Mouse (Mus musculus) midbrain, embryonic 11.5 days (tissue): Measurements from ENCODE around the gene Ccdc151. TPM values are rescaled to one million over a fixed set of nuclear protein-coding genes. Genes with fewer than 3 reads are reported as not detected.
A peak's percentile ranks its signal among the peaks of the same experiment; 100 is the strongest.

Experiments used
- ATAC-seq: fragments of 200-750 bp; cut with Nextera tagmentation; 2 replicates; pipeline ENCODE4 v1.8.0; 2017; ENCODE audit warnings: moderate TSS enrichment, moderate library complexity; ENCODE audit not compliant: low FRiP score
- DNase-seq: peaks from one replicate; pipeline ENCODE4 v3.0.0; 2015; ENCODE audit warnings: low spot score; ENCODE audit errors: missing footprints
- H3K27ac ChIP-seq: fragments of 300-500 bp; sonication (generic); 2 replicates; pipeline ENCODE4 v1.5.1; 2014; ENCODE audit warnings: low read depth, low read length
- H3K27me3 ChIP-seq: fragments of 300-500 bp; sonication (generic); 2 replicates; pipeline ENCODE4 v1.6.1; 2014; ENCODE audit warnings: mild to moderate bottlenecking, low read length, moderate library complexity, mixed read lengths; ENCODE audit not compliant: control insufficient read depth, insufficient read depth
- H3K36me3 ChIP-seq: fragments of 300-500 bp; sonication (generic); 2 replicates; pipeline ENCODE4 v1.6.1; 2014; ENCODE audit warnings: mild to moderate bottlenecking, low read length, moderate library complexity, mixed read lengths; ENCODE audit not compliant: control insufficient read depth, insufficient read depth
- H3K4me1 ChIP-seq: fragments of 300-500 bp; sonication (generic); 2 replicates; pipeline ENCODE4 v1.6.1; 2014; ENCODE audit warnings: low read length; ENCODE audit not compliant: control insufficient read depth, insufficient read depth
- H3K4me2 ChIP-seq: fragments of 300-500 bp; sonication (generic); 2 replicates; pipeline ENCODE4 v1.6.1; 2014; ENCODE audit warnings: mild to moderate bottlenecking, moderate library complexity
- H3K4me3 ChIP-seq: fragments of 300-500 bp; sonication (generic); 2 replicates; pipeline ENCODE4 v1.5.1; 2014; ENCODE audit warnings: low read depth, low read length
- H3K9ac ChIP-seq: fragments of 300-500 bp; sonication (generic); 2 replicates; pipeline ENCODE4 v1.6.1; 2014; ENCODE audit warnings: low read length
- H3K9me3 ChIP-seq: fragments of 300-500 bp; sonication (generic); 2 replicates; pipeline ENCODE4 v1.6.1; 2016; ENCODE audit warnings: low read length; ENCODE audit not compliant: control insufficient read depth
- WGBS: fragments of 180-500 bp; shearing (Covaris S2); extraction: QIAGEN DNeasy Blood & Tissue Kit; methylation state at CpG from one replicate; pipeline ENCODE4 v1.1.7; 2014; 5-methylcytosine and 5-hydroxymethylcytosine counted together
- polyA plus RNA-seq: library from polyadenylated mRNA; unstranded; fragments of >200 nt; fragmentation: Nextera tagmentation; extraction: Ambion mirVana; gene quantifications from 2 replicates; pipeline ENCODE4 v1.2.1, GENCODE M21; 2014

Gene Ccdc151
- polyA plus RNA-seq, 1 experiment from 2014 or later: 6.3 TPM

DNA sequence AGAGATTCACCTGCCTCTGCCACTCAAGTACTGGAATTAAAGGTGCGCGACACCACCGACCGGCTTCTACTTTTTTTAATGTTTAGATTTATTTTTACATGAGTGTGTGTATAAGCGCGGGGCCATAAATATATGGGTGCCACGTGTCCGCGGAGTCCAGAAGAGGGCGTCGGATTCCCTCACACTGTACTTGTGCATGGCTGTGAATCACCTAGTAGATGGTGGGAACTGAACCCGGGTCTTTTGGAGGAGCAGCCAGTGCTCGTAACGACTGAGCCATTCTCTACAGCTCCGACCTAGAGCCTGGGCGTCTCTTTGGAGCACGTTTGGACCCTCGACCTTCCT is 47.2 kb downstream of the Ccdc151 start:
- 2% methylated on average over 18 of the region's 18 CpGs for WGBS

DNA sequence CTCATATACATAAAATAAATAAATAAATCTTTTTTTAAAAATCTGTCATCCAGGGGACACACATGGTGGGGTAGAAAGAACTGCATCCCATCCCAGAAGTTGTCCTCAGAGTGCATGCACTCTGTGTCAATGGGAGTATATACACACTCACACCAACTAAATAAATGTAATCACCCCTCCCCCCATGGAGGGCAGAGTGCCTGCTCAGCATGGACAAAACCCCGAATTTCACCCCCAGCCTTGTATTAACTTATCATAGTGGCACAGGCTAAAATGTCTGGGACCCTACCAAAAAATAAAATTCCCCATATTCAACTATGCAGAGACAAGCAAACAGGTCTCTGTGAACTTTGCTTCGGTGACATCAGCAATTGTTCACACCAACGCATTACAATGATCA is 47.8 kb downstream of the Ccdc151 start:
- no peak overlapping the region for H3K4me2 ChIP-seq
- ATAC-seq (no peak), DNase-seq (no peak)
- H3K27ac ChIP-seq: no peak overlapping the region
- H3K36me3 ChIP-seq: no peaks in the 10 kb centered on the region
- peaks cover 10% of the 10 kb centered on the region for H3K4me1 ChIP-seq
- H3K9me3 ChIP-seq: no peaks in the 10 kb centered on the region
- H3K27me3 ChIP-seq: peaks cover 2% of the 10 kb centered on the region; the same call in 1 of the 2 replicates
- no peak overlapping the region for H3K4me3 ChIP-seq
- no peak overlapping the region for H3K9ac ChIP-seq
- WGBS: 79% methylated on average over 3 of the region's 3 CpGs

More for the DNA sequence above, 47.2 kb downstream of the Ccdc151 start:
- no peaks in the 10 kb centered on the region for H3K9me3 ChIP-seq
- H3K27ac ChIP-seq: peak overlapping the region; percentile 77; the same call in 1 of the 2 replicates
- peak overlapping the region; percentile 85 for H3K9ac ChIP-seq
- H3K4me1 ChIP-seq: peaks cover 10% of the 10 kb centered on the region
- H3K27me3 ChIP-seq: peaks cover 7% of the 10 kb centered on the region
- no peaks in the 10 kb centered on the region for H3K36me3 ChIP-seq
- ATAC-seq: peak; percentile 60
- H3K4me2 ChIP-seq: peak overlapping the region; percentile 65
- H3K4me3 ChIP-seq: peak overlapping the region; percentile 73
- DNase-seq: no peak

DNA sequence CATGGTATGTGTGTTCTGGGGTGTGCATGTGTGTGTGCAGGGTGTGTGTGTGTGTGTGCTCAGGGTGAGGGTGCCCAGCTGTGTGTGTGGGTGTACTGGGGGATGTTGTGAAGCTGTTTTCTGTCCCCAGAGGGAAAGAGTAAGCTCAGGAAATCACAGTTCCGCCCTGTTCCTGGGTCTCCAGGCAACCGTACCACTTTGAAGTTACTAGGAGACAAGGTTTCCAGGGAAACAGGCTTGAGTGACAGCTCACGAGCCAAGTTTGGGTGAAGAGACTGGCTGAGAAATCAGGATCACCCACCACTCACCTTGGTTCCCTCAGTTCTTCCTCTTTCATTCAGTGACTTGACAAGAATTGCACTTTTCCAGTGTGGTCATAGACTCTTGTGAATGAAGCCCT is 48.8 kb downstream of the Ccdc151 start:
- H3K27ac ChIP-seq: no peak overlapping the region
- H3K4me3 ChIP-seq: no peak overlapping the region
- no peak for ATAC-seq
- WGBS: 3% methylated on average over 3 of the region's 3 CpGs
- H3K36me3 ChIP-seq: no peaks in the 10 kb centered on the region
- no peaks in the 10 kb centered on the region for H3K9me3 ChIP-seq
- H3K4me2 ChIP-seq: no peak overlapping the region
- no peak overlapping the region for H3K9ac ChIP-seq
- no peaks in the 10 kb centered on the region for H3K27me3 ChIP-seq
- peaks cover 10% of the 10 kb centered on the region for H3K4me1 ChIP-seq
- DNase-seq: peak; percentile 89

- DNase-seq: peak; percentile 79
- 79% methylated on average over 3 of the region's 3 CpGs for WGBS
- H3K27ac ChIP-seq: no peak overlapping the region
- H3K36me3 ChIP-seq: no peaks in the 10 kb centered on the region
- H3K27me3 ChIP-seq: no peaks in the 10 kb centered on the region
- H3K9ac ChIP-seq: no peak overlapping the region
- H3K9me3 ChIP-seq: no peaks in the 10 kb centered on the region
- peaks cover 15% of the 10 kb centered on the region for H3K4me1 ChIP-seq
- ATAC-seq: no peak
- H3K4me2 ChIP-seq: no peak overlapping the region
- no peak overlapping the region for H3K4me3 ChIP-seq
Measured at GRCm38 (mm10) chr9:21951977-21952376, 50.5 kb downstream of the Ccdc151 start.

- ATAC-seq (no peak), DNase-seq (peak; percentile 99)
- Histone ChIP-seq H3K9ac (no peak overlapping the region), H3K4me3 (no peak overlapping the region), H3K4me1 (peaks cover 14% of the 10 kb centered on the region), H3K36me3 (no peaks in the 10 kb centered on the region), H3K27ac (no peak overlapping the region), H3K9me3 (no peaks in the 10 kb centered on the region), H3K4me2 (no peak overlapping the region), H3K27me3 (no peaks in the 10 kb centered on the region)
- WGBS: 21% methylated on average over 11 of the region's 11 CpGs
Measured at GRCm38 (mm10) chr9:21950322-21950721, 52.1 kb downstream of the Ccdc151 start.

- 59% methylated on average over 6 of the region's 6 CpGs for WGBS
- Histone ChIP-seq H3K4me2 (no peak overlapping the region), H3K4me3 (no peak overlapping the region), H3K4me1 (peaks cover 12% of the 10 kb centered on the region), H3K36me3 (no peaks in the 10 kb centered on the region), H3K9me3 (no peaks in the 10 kb centered on the region), H3K27me3 (no peaks in the 10 kb centered on the region), H3K9ac (no peak overlapping the region), H3K27ac (no peak overlapping the region)
- DNase-seq (peak; percentile 45), ATAC-seq (no peak)
Measured at GRCm38 (mm10) chr9:21948790-21949189, 53.6 kb downstream of the Ccdc151 start.

- no peak overlapping the region for H3K27ac ChIP-seq
- no peak overlapping the region for H3K9ac ChIP-seq
- WGBS: 61% methylated on average over 8 of the region's 8 CpGs
- H3K4me2 ChIP-seq: no peak overlapping the region
- H3K36me3 ChIP-seq: no peaks in the 10 kb centered on the region
- no peaks in the 10 kb centered on the region for H3K27me3 ChIP-seq
- H3K9me3 ChIP-seq: no peaks in the 10 kb centered on the region
- ATAC-seq (no peak), DNase-seq (peak; percentile 56)
- no peak overlapping the region for H3K4me3 ChIP-seq
- H3K4me1 ChIP-seq: peaks cover 8% of the 10 kb centered on the region; the same call in 1 of the 2 replicates
Measured at GRCm38 (mm10) chr9:21948146-21948545, 54.3 kb downstream of the Ccdc151 start.

DNA sequence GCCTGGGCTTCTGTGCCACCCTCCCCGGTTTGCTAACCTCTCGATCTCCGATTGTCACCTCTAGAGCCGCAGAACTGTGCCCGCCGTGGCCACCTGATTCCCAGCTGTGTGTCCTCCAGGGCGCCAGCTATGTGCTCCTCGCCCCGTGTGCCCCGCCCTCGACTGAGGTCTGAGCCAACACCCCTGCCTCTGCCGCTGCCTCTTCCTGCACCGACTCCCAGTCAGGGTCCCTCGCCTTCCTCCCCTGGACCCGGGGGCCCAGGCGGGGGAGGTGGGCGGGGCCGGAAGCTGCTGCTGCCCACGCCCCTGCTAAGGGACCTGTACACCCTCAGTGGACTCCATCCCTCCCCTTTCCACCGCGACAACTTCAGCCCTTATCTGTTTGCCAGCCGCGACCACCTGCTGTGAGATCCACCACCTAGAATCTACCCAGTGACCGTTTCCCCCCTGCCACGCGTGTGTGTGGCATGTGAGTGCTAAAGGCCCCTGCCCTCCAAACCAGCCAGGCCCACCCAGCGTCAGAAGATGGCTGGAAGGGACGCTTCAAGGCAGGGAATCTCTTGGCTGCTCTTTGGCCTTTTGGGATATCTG is 54.8 kb downstream of the Ccdc151 start:
- peaks cover 8% of the 10 kb centered on the region; the same call in 1 of the 2 replicates for H3K4me1 ChIP-seq
- no peaks in the 10 kb centered on the region for H3K27me3 ChIP-seq
- no peaks in the 10 kb centered on the region for H3K36me3 ChIP-seq
- no peaks in the 10 kb centered on the region for H3K9me3 ChIP-seq
- H3K9ac ChIP-seq: no peak overlapping the region
- H3K4me3 ChIP-seq: peak overlapping the region; percentile 14; the same call in 1 of the 2 replicates
- WGBS: 5% methylated on average over 27 of the region's 28 CpGs
- H3K4me2 ChIP-seq: peak overlapping the region; percentile 11; the same call in 1 of the 2 replicates
- ATAC-seq: peak; percentile 17; the same call in 1 of the 2 replicates
- no peak overlapping the region for H3K27ac ChIP-seq
- DNase-seq: peak; percentile 61

DNA sequence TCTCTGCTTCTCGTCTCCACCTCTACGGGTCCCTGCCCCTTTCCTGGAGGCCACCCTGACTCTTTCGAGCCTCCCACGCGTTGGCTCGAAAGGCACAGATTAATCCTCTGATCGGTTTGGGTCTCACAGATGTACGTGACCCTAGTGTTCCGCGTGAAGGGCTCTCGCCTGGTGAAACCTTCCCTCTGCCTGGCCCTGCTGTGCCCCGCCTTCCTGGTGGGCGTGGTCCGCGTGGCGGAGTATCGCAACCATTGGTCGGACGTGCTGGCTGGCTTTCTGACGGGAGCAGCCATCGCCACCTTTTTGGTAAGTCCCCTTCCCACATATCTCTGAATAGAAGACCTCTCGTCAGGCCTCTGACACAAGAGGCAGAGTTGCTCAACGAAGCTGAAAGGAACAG is 58.2 kb downstream of the Ccdc151 start:
- WGBS: 23% methylated on average over 23 of the region's 23 CpGs
- Histone ChIP-seq H3K4me2 (no peak overlapping the region), H3K4me1 (peaks cover 8% of the 10 kb centered on the region; the same call in 1 of the 2 replicates), H3K27ac (no peak overlapping the region), H3K36me3 (no peaks in the 10 kb centered on the region; the same call in 1 of the 2 replicates), H3K4me3 (no peak overlapping the region), H3K9ac (no peak overlapping the region), H3K9me3 (no peaks in the 10 kb centered on the region), H3K27me3 (no peaks in the 10 kb centered on the region)
- peak; percentile 85 for DNase-seq
- no peak for ATAC-seq
